Mouse (Mus musculus): ENCODE data around the gene Sall2. TPM values are rescaled to one million over a fixed set of nuclear protein-coding genes. Genes with fewer than 3 reads are reported as not detected.
"Not testable (repeated sequence)": the region's sequence is repeated elsewhere in the genome, so short reads cannot be mapped to it uniquely, and the experiment has no call there.

Gene Sall2
- polyA plus RNA-seq, 1 experiment, result 6.3 TPM

DNA sequence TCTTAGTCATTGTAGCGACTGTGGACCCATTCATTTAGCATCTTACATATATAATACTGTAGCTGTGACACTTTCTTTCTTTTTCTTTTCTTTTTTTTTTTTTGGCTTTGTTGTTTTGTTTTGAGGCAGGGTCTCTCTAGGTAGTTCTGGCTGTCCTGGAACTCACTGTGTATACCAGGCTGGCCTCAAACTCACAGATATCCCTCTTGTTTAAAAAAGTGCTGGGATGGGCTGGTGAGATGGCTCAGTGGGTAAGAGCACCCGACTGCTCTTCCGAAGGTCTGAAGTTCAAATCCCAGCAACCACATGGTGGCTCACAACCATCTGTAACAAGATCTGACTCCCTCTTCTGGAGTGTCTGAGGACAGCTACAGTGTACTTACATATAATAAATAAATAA is 25.0 kb downstream of the Sall2 start:
- not testable (repeated sequence) for DNase-seq (ENCODE audit: low spot score)

DNA sequence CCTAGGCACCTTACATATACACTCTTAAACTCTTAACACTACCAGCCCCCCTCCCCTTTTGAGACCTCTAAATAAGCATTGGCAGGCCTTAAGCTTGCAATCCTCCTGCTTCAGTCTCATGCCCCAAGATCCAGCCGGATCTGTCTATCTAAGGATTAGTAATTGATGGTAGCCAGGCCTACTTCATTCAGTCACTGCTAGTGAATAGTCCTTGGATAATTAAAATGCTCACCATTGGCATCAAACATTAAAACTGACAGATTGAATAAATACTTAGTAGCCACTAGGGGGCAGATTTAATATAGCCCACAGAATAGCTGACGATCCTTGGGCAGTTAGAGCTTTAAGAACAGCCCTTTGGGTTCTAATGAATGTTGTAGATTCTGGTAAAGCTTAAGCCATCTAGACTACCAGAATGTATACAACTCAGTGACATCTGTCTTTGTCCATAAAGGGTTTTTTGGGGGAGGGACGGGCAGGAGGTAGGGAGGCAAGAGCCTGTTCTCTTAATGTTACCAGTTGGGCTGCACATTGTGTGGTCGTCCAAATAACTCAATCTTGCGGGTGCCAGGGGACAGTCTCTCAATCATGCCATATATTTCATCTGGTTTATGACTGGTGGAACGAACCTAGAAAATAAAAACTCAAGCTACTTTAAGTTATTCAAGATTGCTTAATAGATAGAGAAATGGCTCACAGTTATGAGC is 32.9 kb downstream of the Sall2 start:
- DNase-seq (ENCODE audit: low spot score), result no peak

DNA sequence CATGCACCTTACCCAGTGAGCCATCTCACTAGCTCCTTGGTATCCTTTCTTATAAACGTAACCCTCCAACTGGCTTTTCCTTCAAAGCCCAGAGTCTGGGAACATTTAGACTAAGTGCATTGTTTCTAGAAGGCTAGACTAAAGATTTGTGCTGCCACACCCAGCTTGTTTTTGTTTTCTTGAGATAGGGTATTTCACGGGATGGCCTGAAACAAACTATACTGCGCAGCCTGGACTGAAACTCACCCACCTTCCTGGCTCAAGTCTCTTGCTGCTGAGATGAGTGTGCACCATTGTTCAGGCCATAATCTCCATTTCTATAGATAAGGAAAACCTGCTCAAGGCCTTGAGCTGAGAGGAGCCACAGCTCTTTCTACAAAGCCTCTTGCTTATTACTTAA is 44.4 kb downstream of the Sall2 start:
- no peak for DNase-seq (ENCODE audit: low spot score)

DNA sequence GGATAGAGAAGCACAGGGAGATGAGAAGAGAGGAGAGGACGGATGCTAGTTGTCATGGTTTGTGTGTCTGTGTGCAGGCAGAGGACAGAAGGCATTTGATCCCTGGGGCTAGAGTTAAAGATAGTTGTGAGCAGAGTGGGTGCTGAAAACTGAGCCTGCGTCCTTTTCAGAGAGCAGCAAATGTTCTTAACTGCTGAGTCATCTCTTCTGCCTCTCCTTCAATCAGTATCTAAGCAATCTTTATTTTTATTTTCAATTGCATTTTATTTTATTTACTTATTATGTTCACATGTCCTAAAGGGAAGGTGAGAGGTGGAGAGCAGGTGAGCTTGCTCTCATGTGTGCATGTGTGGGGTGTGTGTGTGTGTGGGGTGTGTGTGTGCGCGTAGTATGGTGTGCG is 44.9 kb downstream of the Sall2 start:
- no peak for DNase-seq (ENCODE audit: low spot score)

DNA sequence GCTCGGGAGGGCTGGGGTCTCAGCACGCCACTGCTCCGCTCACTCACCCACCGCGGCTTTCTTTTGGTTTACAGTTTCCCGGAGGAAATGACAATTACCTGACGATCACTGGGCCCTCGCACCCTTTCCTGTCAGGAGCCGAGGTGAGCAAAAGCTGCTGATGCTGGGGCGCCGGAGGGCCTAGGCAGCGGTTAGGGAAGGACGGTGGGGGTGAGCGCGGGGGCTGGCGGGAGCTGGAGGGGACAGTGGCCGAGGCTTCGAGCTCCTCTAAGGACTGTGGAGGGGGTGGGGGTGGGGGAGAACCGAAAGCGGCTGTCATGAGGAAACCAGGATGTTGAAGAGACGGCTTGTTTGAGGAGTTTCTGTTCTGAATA is 48.8 kb downstream of the Sall2 start:
- no peak for DNase-seq (ENCODE audit: low spot score)

DNA sequence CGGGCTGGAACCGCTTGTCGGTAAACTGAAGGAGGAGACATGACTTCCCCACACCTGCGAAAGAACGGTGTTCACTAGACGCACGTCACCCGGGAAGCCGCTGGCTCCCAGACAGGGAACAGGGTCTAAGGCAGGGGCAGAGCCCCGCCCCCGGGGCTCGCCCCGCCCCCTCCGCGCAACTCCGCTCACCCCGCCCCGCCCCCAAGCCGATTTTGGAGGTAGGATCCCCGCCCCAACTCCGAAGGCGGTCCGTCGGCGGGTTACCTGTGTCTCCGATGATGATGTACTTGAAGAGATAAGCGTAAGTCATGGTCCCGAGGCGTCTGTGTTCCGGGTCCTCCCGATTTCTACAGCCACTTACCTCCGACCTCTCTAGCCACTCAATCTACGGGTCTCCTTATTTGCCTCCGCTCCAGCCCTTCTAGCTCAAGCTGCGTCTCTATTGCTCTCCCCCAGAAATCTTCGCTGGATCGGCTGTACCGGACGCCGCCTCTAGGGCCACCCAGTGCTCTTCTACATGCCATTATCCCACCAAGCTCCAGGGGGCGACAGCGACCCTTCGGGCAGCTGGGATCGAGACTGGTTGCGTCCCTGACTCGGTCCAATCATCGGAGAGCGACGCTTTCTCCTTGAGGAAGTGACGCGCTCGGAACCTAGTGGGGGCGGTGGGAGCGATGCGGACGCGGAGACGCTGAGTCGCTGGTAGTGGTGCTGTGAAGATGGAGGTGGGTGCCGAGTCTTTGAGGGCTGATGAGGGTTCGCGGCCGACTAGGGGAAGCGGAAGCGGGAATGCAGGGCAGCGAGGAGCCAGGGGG is 49.4 kb downstream of the Sall2 start, which contains the start of the genes Tox4 and Rab2b:
Gene Tox4 (plus strand): TSS at position 215 of the 815 bp plus-strand sequence.
Gene Rab2b (minus strand): TSS at position 614 of the 815 bp plus-strand sequence.
- peak; percentile 95 for DNase-seq (ENCODE audit: low spot score)

DNA sequence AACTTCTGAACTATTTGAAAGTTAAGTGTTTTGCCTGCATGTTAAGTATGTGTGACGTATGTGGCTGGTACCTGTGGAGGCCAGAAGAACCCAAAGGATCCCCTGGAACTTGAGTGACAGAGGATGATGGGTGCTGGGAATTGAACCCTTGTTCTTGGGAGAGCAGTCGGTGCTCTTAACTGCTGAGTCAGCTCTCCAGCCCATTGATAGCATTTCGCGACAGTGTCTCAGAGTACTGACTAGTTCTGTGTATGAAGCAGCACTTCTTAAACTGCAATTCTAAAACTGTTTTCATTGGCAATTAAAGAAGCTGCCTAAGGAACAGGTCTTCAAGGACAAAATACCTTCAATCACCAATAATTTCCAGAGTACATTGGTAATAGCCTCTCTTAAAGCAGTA is 51.4 kb downstream of the Sall2 start:
- no peak for DNase-seq (ENCODE audit: low spot score)

DNA sequence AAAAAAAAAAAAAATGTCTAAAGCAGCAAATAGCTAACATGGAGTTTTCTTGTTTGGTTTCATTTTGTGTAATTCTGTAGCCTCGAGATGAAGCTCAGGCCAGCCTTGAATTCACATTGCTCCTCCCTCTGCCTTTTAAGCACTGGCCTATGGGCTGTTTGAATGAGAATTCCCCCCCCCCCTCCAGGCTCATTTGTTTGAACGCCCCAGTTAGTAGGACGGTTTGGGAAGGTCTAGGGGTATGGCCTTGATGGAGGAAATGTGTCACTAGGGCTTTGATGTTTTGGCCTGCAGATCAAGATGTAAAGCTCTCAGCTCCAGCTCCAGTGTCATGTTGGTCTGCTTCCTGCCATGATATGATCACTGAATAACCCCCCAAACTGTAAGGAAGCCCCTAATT is 55.8 kb downstream of the Sall2 start:
- DNase-seq (ENCODE audit: low spot score), result no peak

Other genes with a start within 250 kb of the Sall2 start
- 203 and 214 TPM in 2 replicates for gene Hnrnpc, start 224.7 kb downstream of the Sall2 start, polyA plus RNA-seq (2012; rRNA removed)
- 1.8 and 2.5 TPM in 2 replicates for gene Rpgrip1, start 218.1 kb downstream of the Sall2 start, polyA plus RNA-seq (2012; rRNA removed)
- 20.3 and 26.8 TPM in 2 replicates for gene Supt16, start 131.3 kb downstream of the Sall2 start, polyA plus RNA-seq (2012; rRNA removed)
- gene Chd8, start 71.0 kb downstream of the Sall2 start, polyA plus RNA-seq (2012; rRNA removed), result 47.8 and 51.2 TPM in 2 replicates
- 27.8 and 29.3 TPM in 2 replicates for gene Tox4, start 49.6 kb downstream of the Sall2 start, polyA plus RNA-seq (2012; rRNA removed)
- gene Rab2b, start 49.2 kb downstream of the Sall2 start, polyA plus RNA-seq (2012; rRNA removed), result 17.5 and 18.1 TPM in 2 replicates
- 32.9 and 36.4 TPM in 2 replicates for gene Mettl3, start 23.6 kb downstream of the Sall2 start, polyA plus RNA-seq (2012; rRNA removed)
- gene Olfr1513, start 27.6 kb upstream of the Sall2 start, polyA plus RNA-seq (2012; rRNA removed), result not detected in 2 replicates
- not detected in 2 replicates for gene Olfr1512, start 50.4 kb upstream of the Sall2 start, polyA plus RNA-seq (2012; rRNA removed)
- gene Olfr1511, start 68.6 kb upstream of the Sall2 start, polyA plus RNA-seq (2012; rRNA removed), result not detected in 2 replicates
- not detected in 2 replicates for gene Olfr1510, start 85.6 kb upstream of the Sall2 start, polyA plus RNA-seq (2012; rRNA removed)
- gene Olfr1509, start 114.2 kb upstream of the Sall2 start, polyA plus RNA-seq (2012; rRNA removed), result not detected in 2 replicates
- not detected in 2 replicates for gene Olfr1508, start 138.7 kb upstream of the Sall2 start, polyA plus RNA-seq (2012; rRNA removed)
- not detected in 2 replicates for gene Olfr1507, start 167.0 kb upstream of the Sall2 start, polyA plus RNA-seq (2012; rRNA removed)

Measured in urinary bladder, adult 2 months (tissue).